9 mouse cellular contexts compared by ENCODE assay signal in the genomic region with DNA sequence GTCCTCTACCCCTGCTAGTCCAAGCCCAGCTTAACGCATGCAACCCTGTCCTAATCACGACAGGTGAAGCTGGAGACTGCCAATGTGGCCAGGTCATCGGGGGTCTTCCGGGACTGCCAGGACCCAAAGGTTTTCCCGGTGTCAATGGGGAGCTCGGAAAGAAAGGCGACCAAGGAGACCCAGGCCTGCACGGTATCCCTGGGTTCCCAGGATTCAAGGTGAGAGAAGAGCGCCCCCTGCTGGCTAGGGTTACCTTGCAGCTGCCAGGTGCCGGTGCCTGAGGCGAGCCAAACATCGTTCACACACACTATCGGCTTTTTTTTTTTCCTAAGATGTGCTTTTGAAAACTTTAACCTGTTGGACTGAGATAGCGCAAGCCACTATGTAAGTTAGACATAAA. TPM values are rescaled to one million over a fixed set of nuclear protein-coding genes. Genes with fewer than 3 reads are reported as not detected.
A peak's percentile ranks its signal among the peaks of the same experiment; 100 is the strongest.
DNase-seq lines count a peak whose midpoint lies in the region; ATAC-seq and TF ChIP-seq lines count a peak whose summit lies in the region.
"Had no signal": no experiment of that assay in that cellular context is flagged by ENCODE, and none has a peak within 500 bp of the region (broad histone marks: within the 10 kb centered on the region; RNA-seq: fewer than 3 reads in every experiment).

No protein-coding gene starts in this region.

- peaks cover 12% of the 10 kb centered on the region for H3K27me3 ChIP-seq in E14TG2a.4 (ENCODE audit: insufficient read depth, low read length)
- no peaks in the 10 kb centered on the region for H3K27me3 ChIP-seq in liver, embryonic 11.5 days (replicated peaks; ENCODE audit: control insufficient read depth, insufficient read depth, low read length)
- no peaks in the 10 kb centered on the region for H3K27me3 ChIP-seq in splenic B cell, adult 2 months (ENCODE audit: control insufficient read depth, insufficient read depth, low read length, poor library complexity, severe bottlenecking)

- no peaks in the 10 kb centered on the region for H3K4me1 ChIP-seq in E14TG2a.4 (replicated peaks; ENCODE audit: low read depth, low read length)
- H3K4me1 ChIP-seq in liver, embryonic 11.5 days (replicated peaks; ENCODE audit: control insufficient read depth, insufficient read depth, low read length), result no peaks in the 10 kb centered on the region

- no peak overlapping the region for H3K27ac ChIP-seq in layer of hippocampus, adult 2 months
- H3K27ac ChIP-seq in liver, embryonic 11.5 days (ENCODE audit: low read depth, low read length), result no peak overlapping the region
- H3K27ac ChIP-seq: macrophage had no signal

- TF ChIP-seq CTCF in layer of hippocampus, adult 2 months (conservative IDR thresholded peaks at IDR 0.05), result peak; percentile 90
- peak; percentile 62 for TF ChIP-seq CTCF in E14TG2a.4 (conservative IDR thresholded peaks at IDR 0.05; ENCODE audit: low read length)

- no peaks in the 10 kb centered on the region for H3K36me3 ChIP-seq in E14TG2a.4 (ENCODE audit: insufficient read depth, low read length)
- H3K36me3 ChIP-seq in liver, embryonic 11.5 days (ENCODE audit: control insufficient read depth, insufficient read depth, low read length), result no peaks in the 10 kb centered on the region
- H3K36me3 ChIP-seq in splenic B cell, adult 2 months (ENCODE audit: control insufficient read depth, insufficient read depth, low read length, poor library complexity, severe bottlenecking), result no peaks in the 10 kb centered on the region

- H3K4me3 ChIP-seq in layer of hippocampus, adult 2 months, result no peak overlapping the region
- H3K4me3 ChIP-seq in E14TG2a.4 (replicated peaks; ENCODE audit: low read length), result no peak overlapping the region
- H3K4me3 ChIP-seq in liver, embryonic 11.5 days (ENCODE audit: low read depth, low read length), result no peak overlapping the region

- peak in 1 of 2 experiments; percentile 68 for DNase-seq in layer of hippocampus, adult 2 months (ENCODE audit: low spot score in 2 of 2)
- no peak for DNase-seq in layer of hippocampus, adult 9-11 months
- peak; percentile 14 for DNase-seq in T-cell, adult 2 months (ENCODE audit: low spot score)
- peak; percentile 74 for DNase-seq in embryo, embryonic 10 days (ENCODE audit: low spot score)
- DNase-seq in liver, embryonic 11.5 days (ENCODE audit: low spot score), result peak; percentile 47
- DNase-seq in splenic B cell, adult 2 months (ENCODE audit: low read depth, low spot score), result peak; percentile 39

- H3K9ac ChIP-seq in liver, embryonic 11.5 days (ENCODE audit: low read depth, low read length), result no peak overlapping the region

- no peak for ATAC-seq in liver, embryonic 11.5 days (replicated peaks; ENCODE audit: low FRiP score)
- no peak for ATAC-seq in inflammation-experienced regulatory T-cells, adult 6 months

- no peaks in the 10 kb centered on the region for H3K9me3 ChIP-seq in E14TG2a.4 (ENCODE audit: low read length)
- no peaks in the 10 kb centered on the region for H3K9me3 ChIP-seq in liver, embryonic 11.5 days (ENCODE audit: control insufficient read depth, low read length)

- no peak overlapping the region for H3K4me2 ChIP-seq in liver, embryonic 11.5 days

- WGBS in liver, embryonic 11.5 days, result 63% methylated on average over 14 of the region's 14 CpGs

RNA-seq across cellular contexts. Expression of gene Rab20, which starts 57.4 kb away (rescaled TPM):
- not detected for total RNA-seq in layer of hippocampus, adult 2 months (2021)
- 3.2 and 4.5 TPM in 2 replicates for polyA plus RNA-seq in liver, embryonic 11.5 days (2014; fragmentation: Nextera tagmentation; extraction: Ambion mirVana)
- 10 to 100 TPM in 2 of 3 experiments, 1 to 10 TPM in 1; 5.4 to 16.0 (median 11.1) TPM for polyA plus RNA-seq in inflammation-experienced regulatory T-cells, adult 6 months (2017; shearing (Covaris generic))
